Mouse (Mus musculus) 3T3-L1 (cell line): ENCODE results near the gene Mgea5.
"Not testable (repeated sequence)": the region's sequence is repeated elsewhere in the genome, so short reads cannot be mapped to it uniquely, and the experiment has no call there.

ENCODE experiments used
- DNase-seq: peaks from one replicate; pipeline ENCODE4 v3.0.0-alpha.2; 2015; ENCODE audit warnings: low read depth, low spot score

The Mgea5 gene

GRCm38 (mm10) chr19:45783181-45783932 is at the start of gene Mgea5:
Mgea5 (minus strand) TSS chr19:45783837.
- peak; percentile 99 for DNase-seq

GRCm38 (mm10) chr19:45830679-45831078 is 47.0 kb upstream of the Mgea5 start:
- no peak for DNase-seq

- DNase-seq: no peak
Measured at GRCm38 (mm10) chr19:45827736-45828135, 44.1 kb upstream of the Mgea5 start.

- DNase-seq: no peak
Measured at GRCm38 (mm10) chr19:45827125-45827524, 43.5 kb upstream of the Mgea5 start.

- DNase-seq: no peak
Measured at GRCm38 (mm10) chr19:45826146-45826545, 42.5 kb upstream of the Mgea5 start.

- DNase-seq: no peak
Measured at GRCm38 (mm10) chr19:45821832-45822231, 38.2 kb upstream of the Mgea5 start.

GRCm38 (mm10) chr19:45817816-45818490 is 34.3 kb upstream of the Mgea5 start:
- DNase-seq: no peak

- DNase-seq: no peak
Measured at GRCm38 (mm10) chr19:45816727-45817126, 33.1 kb upstream of the Mgea5 start.

GRCm38 (mm10) chr19:45815831-45816405 is 32.3 kb upstream of the Mgea5 start, which contains the start of gene Kcnip2:
Kcnip2 (minus strand) TSS chr19:45816061.
- DNase-seq: no peak

- no peak for DNase-seq
Measured at GRCm38 (mm10) chr19:45815170-45815569, 31.5 kb upstream of the Mgea5 start.

- DNase-seq: peak; percentile 28
Measured at GRCm38 (mm10) chr19:45813801-45814200, 30.2 kb upstream of the Mgea5 start.

- peak; percentile 74 for DNase-seq
Measured at GRCm38 (mm10) chr19:45813263-45813662, 29.6 kb upstream of the Mgea5 start.

GRCm38 (mm10) chr19:45812673-45813252 is 29.1 kb upstream of the Mgea5 start:
- no peak for DNase-seq

GRCm38 (mm10) chr19:45812115-45812514 is 28.5 kb upstream of the Mgea5 start:
- DNase-seq: no peak

- no peak for DNase-seq
Measured at GRCm38 (mm10) chr19:45811028-45811674, 27.5 kb upstream of the Mgea5 start.

GRCm38 (mm10) chr19:45807732-45808131 is 24.1 kb upstream of the Mgea5 start:
- no peak for DNase-seq

- DNase-seq: not testable (repeated sequence)
Measured at GRCm38 (mm10) chr19:45805817-45806216, 22.2 kb upstream of the Mgea5 start.

GRCm38 (mm10) chr19:45804593-45805368 is 21.1 kb upstream of the Mgea5 start:
- DNase-seq: peak; percentile 64

GRCm38 (mm10) chr19:45803408-45803807 is 19.8 kb upstream of the Mgea5 start:
- no peak for DNase-seq

- DNase-seq: no peak
Measured at GRCm38 (mm10) chr19:45802702-45803101, 19.1 kb upstream of the Mgea5 start.

- no peak for DNase-seq
Measured at GRCm38 (mm10) chr19:45796879-45797278, 13.2 kb upstream of the Mgea5 start.
